Mouse (Mus musculus) midbrain, embryonic 14.5 days (tissue): ENCODE measurements around the gene Gm28539. TPM values are rescaled to one million over a fixed set of nuclear protein-coding genes. Genes with fewer than 3 reads are reported as not detected.

Experiments used
- ATAC-seq: fragments of 200-750 bp; cut with Nextera tagmentation; 2 replicates; pipeline ENCODE4 v1.8.0; 2017; ENCODE audit warnings: moderate number of reproducible peaks, moderate library complexity; ENCODE audit not compliant: low FRiP score, low TSS enrichment
- DNase-seq: peaks from one replicate; pipeline ENCODE4 v3.0.0-alpha.2; 2015
- H3K27ac ChIP-seq: fragments of 300-500 bp; sonication (generic); replicated peaks from 2 replicates; pipeline ENCODE4 v1.5.1; 2014; ENCODE audit warnings: mild to moderate bottlenecking, low read depth, low read length, moderate library complexity
- H3K27me3 ChIP-seq: fragments of 300-500 bp; sonication (generic); 2 replicates; pipeline ENCODE4 v1.6.1; 2014; ENCODE audit warnings: low read length, control low read depth, mixed read lengths; ENCODE audit not compliant: control insufficient read depth, insufficient read depth
- H3K36me3 ChIP-seq: fragments of 300-500 bp; sonication (generic); 2 replicates; pipeline ENCODE4 v1.6.1; 2014; ENCODE audit warnings: low read length, control low read depth; ENCODE audit not compliant: control insufficient read depth, insufficient read depth
- H3K4me1 ChIP-seq: fragments of 300-500 bp; sonication (generic); 2 replicates; pipeline ENCODE4 v1.6.1; 2014; ENCODE audit warnings: mild to moderate bottlenecking, antibody characterized with exemption, low read length, control low read depth; ENCODE audit not compliant: control insufficient read depth, insufficient read depth
- H3K4me2 ChIP-seq: fragments of 300-500 bp; sonication (generic); 2 replicates; pipeline ENCODE4 v1.6.1; 2014; ENCODE audit warnings: mild to moderate bottlenecking, low read length, moderate library complexity
- H3K4me3 ChIP-seq: fragments of 300-500 bp; sonication (generic); replicated peaks from 2 replicates; pipeline ENCODE4 v1.5.1; 2014; ENCODE audit warnings: low read depth, low read length
- H3K9ac ChIP-seq: fragments of 300-500 bp; sonication (generic); replicated peaks from 2 replicates; pipeline ENCODE4 v1.6.1; 2014; ENCODE audit warnings: mild to moderate bottlenecking, low read length, moderate library complexity
- H3K9me3 ChIP-seq: fragments of 300-500 bp; sonication (generic); 2 replicates; pipeline ENCODE4 v1.6.1; 2016; ENCODE audit warnings: low read length, control low read depth, mixed read lengths; ENCODE audit not compliant: control insufficient read depth
- WGBS: fragments of 180-500 bp; shearing (Covaris S2); extraction: QIAGEN DNeasy Blood & Tissue Kit; methylation state at CpG from one replicate; pipeline ENCODE4 v1.1.7; 2014; 5-methylcytosine and 5-hydroxymethylcytosine counted together
- polyA plus RNA-seq: library from polyadenylated mRNA; unstranded; fragments of >200 nt; fragmentation: Nextera tagmentation; extraction: Ambion mirVana; gene quantifications from 2 replicates; pipeline ENCODE4 v1.2.1, GENCODE M21; 2014

Gene Gm28539
- polyA plus RNA-seq, 1 experiment from 2014 or later: not detected

DNA sequence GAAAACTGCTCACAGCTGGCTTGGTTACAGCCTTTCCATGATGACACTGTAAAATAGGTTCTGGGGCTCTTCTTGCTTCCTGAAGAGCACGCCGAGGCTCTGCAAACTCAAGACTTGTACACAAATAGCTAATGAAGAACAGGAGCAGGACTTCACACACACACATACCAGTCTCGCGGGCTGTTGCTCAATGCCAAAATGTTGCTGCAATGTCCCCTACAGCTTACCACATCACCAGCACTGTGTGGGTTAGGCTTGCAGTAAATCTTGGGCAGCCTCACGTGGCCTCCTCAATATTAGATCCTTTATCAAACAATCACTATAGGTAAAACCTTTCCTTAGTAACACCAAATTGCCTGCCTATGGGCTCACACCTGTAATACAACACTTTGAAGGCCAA, 27.4 kb upstream of the Gm28539 start:
- no peak for ATAC-seq

DNA sequence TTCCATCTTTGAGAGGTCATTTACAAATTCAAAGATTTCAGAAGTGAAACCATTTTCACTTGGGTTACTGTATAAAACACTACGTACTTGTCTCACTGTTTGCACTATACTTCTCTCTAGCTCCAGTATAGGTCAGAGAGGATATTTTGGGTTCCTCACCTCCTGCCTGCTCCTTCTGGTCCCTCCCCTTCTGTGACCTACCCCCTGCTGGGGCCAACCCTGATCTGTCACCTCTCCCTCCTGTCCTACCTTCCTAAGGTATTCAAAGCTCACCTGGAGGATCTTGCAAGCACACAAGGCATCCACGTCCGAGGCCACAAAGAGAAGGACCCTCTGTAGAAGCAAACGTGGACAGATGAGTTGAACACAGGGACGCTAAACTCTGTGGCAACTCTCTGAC, 25.4 kb upstream of the Gm28539 start:
- ATAC-seq (0 out of 2 replicates have a peak, but pooled peaks have one; percentile 1), DNase-seq (no peak)
- Histone ChIP-seq H3K9me3 (no peaks in the 10 kb centered on the region), H3K9ac (peak overlapping the region; percentile 30), H3K36me3 (peaks cover 23% of the 10 kb centered on the region), H3K27me3 (no peaks in the 10 kb centered on the region), H3K4me2 (peak overlapping the region; percentile 62), H3K4me3 (peak overlapping the region; percentile 67), H3K27ac (no peak overlapping the region), H3K4me1 (peaks cover 8% of the 10 kb centered on the region; the same call in 1 of the 2 replicates)
- 7% methylated on average over 5 of the region's 5 CpGs for WGBS

More for the DNA sequence above, 27.4 kb upstream of the Gm28539 start:
- H3K4me1 ChIP-seq: peaks cover 8% of the 10 kb centered on the region; the same call in 1 of the 2 replicates
- H3K27ac ChIP-seq: no peak overlapping the region
- H3K4me2 ChIP-seq: no peak overlapping the region
- no peak overlapping the region for H3K9ac ChIP-seq
- 93% methylated on average over 5 of the region's 5 CpGs for WGBS
- no peaks in the 10 kb centered on the region for H3K9me3 ChIP-seq
- H3K36me3 ChIP-seq: peaks cover 13% of the 10 kb centered on the region; the same call in 1 of the 2 replicates
- H3K4me3 ChIP-seq: no peak overlapping the region
- H3K27me3 ChIP-seq: no peaks in the 10 kb centered on the region
- no peak for DNase-seq

DNA sequence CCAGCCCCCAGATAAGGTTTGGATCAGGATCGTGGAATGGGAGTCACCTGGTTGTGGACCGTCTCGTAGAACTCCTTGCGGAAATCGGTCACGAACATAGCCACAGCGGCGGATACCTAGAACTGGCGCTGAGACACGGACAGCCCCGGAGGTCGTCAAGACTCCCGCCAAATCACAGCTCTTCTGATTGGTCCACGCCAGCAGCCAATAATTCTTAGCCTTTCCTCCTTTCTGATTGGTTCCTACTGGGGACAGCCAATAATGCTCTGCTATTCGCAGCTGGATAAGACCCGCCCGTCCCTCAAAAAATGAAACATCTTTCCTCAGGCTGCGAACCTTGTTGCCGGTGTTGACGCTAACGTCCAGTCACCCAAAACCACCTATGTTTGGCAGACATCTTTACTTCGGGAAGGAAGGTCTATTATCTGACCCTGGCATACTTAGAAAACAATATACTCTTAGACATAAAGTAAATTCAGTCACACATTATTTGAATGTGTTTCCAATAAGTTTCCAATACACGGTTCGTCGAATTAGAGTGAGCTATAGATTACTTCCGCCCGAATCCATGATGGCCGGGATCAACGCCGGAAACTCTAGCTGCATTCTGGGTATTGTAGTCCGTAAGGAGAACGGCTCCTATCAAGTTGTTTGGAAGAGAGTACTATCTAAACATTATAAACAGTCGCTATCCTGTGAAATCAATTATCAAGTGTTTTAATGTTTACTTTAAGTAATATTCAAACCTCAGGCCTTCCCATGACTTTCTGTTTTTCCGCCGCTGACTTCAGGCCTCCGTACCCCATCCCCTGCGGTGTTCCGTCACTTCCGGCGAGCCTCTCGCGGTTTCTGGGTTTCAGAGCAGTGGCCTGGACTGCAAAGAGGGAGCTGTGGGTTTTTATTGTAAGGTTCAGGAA, 24.7 kb upstream of the Gm28539 start, which contains the start of the genes Ufd1 and Cdc45:
TSS of gene Ufd1 (plus strand) at position 312 of the 917 bp plus-strand sequence.
TSS of gene Cdc45 (minus strand) at position 520 of the 917 bp plus-strand sequence.
- H3K27ac ChIP-seq: peak within 1 kb of the TSS; percentile 63
- H3K4me2 ChIP-seq: peak within 1 kb of the TSS; percentile 62
- H3K36me3 ChIP-seq: peaks cover 25% of the 10 kb centered on the region
- ATAC-seq (peak; percentile 95), DNase-seq (peak; percentile 95)
- under 1% methylated on average over 42 of the region's 42 CpGs for whole genome bisulfite sequencing
- H3K4me3 ChIP-seq: peak within 1 kb of the TSS; percentile 67
- H3K4me1 ChIP-seq: peaks cover 8% of the 10 kb centered on the region; the same call in 1 of the 2 replicates
- H3K9me3 ChIP-seq: no peaks in the 10 kb centered on the region
- peak within 1 kb of the TSS; percentile 67 for H3K9ac ChIP-seq
- H3K27me3 ChIP-seq: no peaks in the 10 kb centered on the region

DNA sequence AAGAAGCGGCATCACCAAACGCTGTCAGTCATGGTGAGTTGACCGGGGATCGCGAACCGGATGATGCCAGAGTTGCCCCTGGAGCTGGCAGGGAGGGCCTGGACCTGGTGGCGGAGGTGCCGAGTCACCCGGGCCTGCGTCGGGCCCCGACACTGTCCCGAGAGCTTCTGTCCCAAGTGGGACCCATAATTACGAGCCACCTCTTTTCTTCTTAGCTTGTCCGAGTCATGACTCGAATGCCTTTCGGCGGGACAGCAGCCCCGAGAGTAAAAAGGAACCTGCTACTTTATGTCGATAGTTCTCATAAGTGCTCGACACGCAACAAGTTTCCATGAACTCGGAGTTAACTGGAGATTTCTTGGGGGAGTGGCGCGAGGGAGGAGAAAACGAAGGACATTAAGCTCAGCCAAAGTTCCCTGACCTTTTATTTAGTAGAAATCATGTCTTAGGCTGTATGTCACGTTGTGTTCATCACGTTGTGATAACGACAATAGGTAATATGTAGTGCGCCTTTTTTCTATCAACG, 23.9 kb upstream of the Gm28539 start:
- 3% methylated on average over 31 of the region's 31 CpGs for WGBS
- Histone ChIP-seq H3K9ac (peak overlapping the region; percentile 67), H3K4me2 (peak overlapping the region; percentile 62), H3K4me3 (peak overlapping the region; percentile 67), H3K36me3 (peaks cover 31% of the 10 kb centered on the region), H3K9me3 (no peaks in the 10 kb centered on the region), H3K4me1 (peaks cover 8% of the 10 kb centered on the region; the same call in 1 of the 2 replicates), H3K27me3 (no peaks in the 10 kb centered on the region), H3K27ac (peak overlapping the region; percentile 63; the same call in 1 of the 2 replicates)
- peak; percentile 49 for ATAC-seq
- no peak for DNase-seq

DNA sequence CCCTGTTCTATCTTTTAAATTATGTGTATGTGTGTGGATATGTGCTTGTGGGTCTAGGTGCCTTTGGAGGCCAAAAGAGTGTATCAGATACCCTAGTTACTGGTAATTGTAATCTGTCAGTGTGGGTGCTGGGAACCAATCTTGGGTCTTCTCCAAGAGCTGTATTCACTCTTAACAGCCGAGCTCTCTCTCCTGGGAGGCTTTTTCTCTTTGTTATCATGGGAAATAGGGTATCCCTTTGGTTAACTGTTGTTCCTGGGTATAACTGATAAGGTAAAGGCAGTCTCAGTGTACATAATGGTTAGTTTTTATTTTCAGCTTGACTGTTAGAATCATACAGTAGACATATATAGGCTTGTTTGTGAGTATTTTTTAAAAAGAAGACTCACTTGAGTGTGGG, 14.0 kb upstream of the Gm28539 start:
- no peaks in the 10 kb centered on the region for H3K27me3 ChIP-seq
- H3K36me3 ChIP-seq: peaks cover 98% of the 10 kb centered on the region
- no peak overlapping the region for H3K4me2 ChIP-seq
- no peak overlapping the region for H3K4me3 ChIP-seq
- H3K9ac ChIP-seq: no peak overlapping the region
- ATAC-seq (no peak), DNase-seq (no peak)
- no peaks in the 10 kb centered on the region for H3K4me1 ChIP-seq
- H3K27ac ChIP-seq: no peak overlapping the region
- WGBS: 89% methylated on average over 1 of the region's 1 CpGs
- no peaks in the 10 kb centered on the region for H3K9me3 ChIP-seq

DNA sequence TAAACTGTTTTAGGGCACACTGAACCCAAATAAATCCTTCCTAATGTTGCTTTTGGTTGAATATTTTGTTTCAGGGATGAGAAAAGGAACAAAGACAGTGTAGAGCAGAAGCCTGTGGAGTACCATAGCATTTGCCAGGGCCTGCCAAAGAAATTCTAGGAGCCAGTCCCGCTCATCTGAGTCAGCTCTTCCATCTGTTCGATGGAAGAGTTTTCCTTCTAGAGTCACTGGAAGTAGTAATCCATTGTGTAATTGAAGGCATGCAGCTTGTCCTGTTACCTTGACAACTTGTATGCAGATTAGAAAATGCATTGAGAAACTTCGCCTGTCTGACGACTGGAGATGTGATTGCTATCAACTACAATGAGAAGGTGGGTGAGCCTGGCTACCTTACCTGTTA, 13.5 kb upstream of the Gm28539 start:
- WGBS: 64% methylated on average over 4 of the region's 4 CpGs
- Histone ChIP-seq H3K27ac (no peak overlapping the region), H3K4me1 (no peaks in the 10 kb centered on the region), H3K4me2 (no peak overlapping the region), H3K36me3 (peaks cover 98% of the 10 kb centered on the region), H3K9ac (no peak overlapping the region), H3K9me3 (no peaks in the 10 kb centered on the region), H3K4me3 (no peak overlapping the region), H3K27me3 (no peaks in the 10 kb centered on the region)
- no peak for DNase-seq
- ATAC-seq: no peak

DNA sequence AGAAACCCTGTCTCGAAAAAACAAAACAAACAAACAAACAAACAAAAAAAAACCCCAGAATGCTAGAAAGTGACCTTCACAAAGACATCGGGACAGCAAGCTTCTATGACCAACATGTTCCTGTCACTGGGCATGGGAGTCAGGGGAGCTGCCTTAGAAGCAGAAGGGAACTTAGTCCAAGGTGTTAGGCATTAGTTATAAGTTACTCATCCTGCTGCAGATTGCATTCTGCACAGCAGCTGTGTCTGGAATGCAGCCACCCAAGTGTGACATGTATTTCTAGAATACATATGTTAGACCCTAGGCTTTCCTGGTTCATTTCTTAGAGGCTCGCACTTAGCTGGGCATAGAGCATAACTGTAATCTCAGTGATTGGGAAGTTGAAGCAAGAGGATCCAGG, 7.8 kb upstream of the Gm28539 start:
- Histone ChIP-seq H3K27me3 (no peaks in the 10 kb centered on the region), H3K4me1 (no peaks in the 10 kb centered on the region), H3K27ac (no peak overlapping the region), H3K9me3 (no peaks in the 10 kb centered on the region), H3K9ac (no peak overlapping the region), H3K4me3 (no peak overlapping the region), H3K4me2 (no peak overlapping the region), H3K36me3 (peaks cover 94% of the 10 kb centered on the region)
- no peak for ATAC-seq
- no peak for DNase-seq
- 97% methylated on average over 3 of the region's 3 CpGs for WGBS

DNA sequence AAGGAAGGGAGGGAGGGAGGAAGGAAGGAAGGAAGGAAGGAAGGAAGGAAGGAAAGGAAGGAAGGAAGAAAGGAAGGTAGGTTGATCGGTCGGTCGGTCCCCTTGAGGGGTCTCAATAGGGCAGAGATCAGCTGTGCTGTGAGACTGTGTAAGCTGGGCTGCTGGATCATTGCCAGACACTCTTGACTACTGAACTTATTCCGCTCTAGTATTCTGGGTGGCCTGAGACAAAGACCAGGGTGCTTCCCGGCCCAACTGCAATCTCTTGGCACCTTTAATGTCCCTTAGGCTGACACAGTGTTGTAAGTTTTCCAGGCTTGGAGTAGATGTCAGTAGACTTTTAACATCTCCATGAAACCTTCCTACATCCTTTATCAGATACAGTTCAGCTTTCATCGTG, 7.3 kb upstream of the Gm28539 start:
- Histone ChIP-seq H3K9me3 (no peaks in the 10 kb centered on the region), H3K36me3 (peaks cover 94% of the 10 kb centered on the region), H3K4me3 (no peak overlapping the region), H3K4me2 (no peak overlapping the region), H3K27ac (no peak overlapping the region), H3K4me1 (no peaks in the 10 kb centered on the region), H3K9ac (no peak overlapping the region), H3K27me3 (no peaks in the 10 kb centered on the region)
- no peak for DNase-seq
- no peak for ATAC-seq
- WGBS: 95% methylated on average over 6 of the region's 6 CpGs
